Mouse (Mus musculus) left cerebral cortex, adult 11 months (tissue): Measurements from ENCODE around the gene Bbs4.
A peak's percentile ranks its signal among the peaks of the same experiment; 100 is the strongest.

Experiments
- DNase-seq: peaks from one replicate; pipeline ENCODE4 v3.0.0; 2022; ENCODE audit warnings: low spot score

The Bbs4 gene

GRCm38 (mm10) chr9:59291688-59292492 lies 61.4 kb downstream of the Bbs4 start:
- no peak for DNase-seq

- peak; percentile 97 for DNase-seq
These were observed 62.2 kb downstream of the Bbs4 start, which contains the start of gene Adpgk for GRCm38 (mm10) chr9:59290957-59291687. Gene Adpgk (plus strand): TSS chr9:59291558.

- DNase-seq: no peak
These were observed 63.7 kb downstream of the Bbs4 start for GRCm38 (mm10) chr9:59289529-59290115.

GRCm38 (mm10) chr9:59288685-59289410 lies 64.5 kb downstream of the Bbs4 start:
- no peak for DNase-seq

- DNase-seq: no peak
These were observed 65.2 kb downstream of the Bbs4 start for GRCm38 (mm10) chr9:59288058-59288457.

- no peak for DNase-seq
These were observed 67.7 kb downstream of the Bbs4 start for GRCm38 (mm10) chr9:59285614-59286013.

GRCm38 (mm10) chr9:59282683-59282986 lies 70.7 kb downstream of the Bbs4 start:
- no peak for DNase-seq

GRCm38 (mm10) chr9:59281871-59282682 lies 71.2 kb downstream of the Bbs4 start:
- peak; percentile 68 for DNase-seq

- no peak for DNase-seq
These were observed 72.4 kb downstream of the Bbs4 start for GRCm38 (mm10) chr9:59280888-59281287.

GRCm38 (mm10) chr9:59278694-59279093 lies 74.6 kb downstream of the Bbs4 start:
- no peak for DNase-seq

GRCm38 (mm10) chr9:59278199-59278598 lies 75.1 kb downstream of the Bbs4 start:
- no peak for DNase-seq

GRCm38 (mm10) chr9:59274846-59275455 lies 78.4 kb downstream of the Bbs4 start:
- DNase-seq: no peak

- no peak for DNase-seq
These were observed 80.1 kb downstream of the Bbs4 start for GRCm38 (mm10) chr9:59273199-59273598.
